Mouse (Mus musculus) erythroid progenitor cell, adult 5-6 weeks (primary cell): ENCODE data around the gene Fabp2. TPM values are rescaled to one million over a fixed set of nuclear protein-coding genes. Genes with fewer than 3 reads are reported as not detected.
"Not testable (repeated sequence)": the region's sequence is repeated elsewhere in the genome, so short reads cannot be mapped to it uniquely, and the experiment has no call there.

Experiments
- ATAC-seq: replicated peaks from 2 replicates; pipeline ENCODE4 v1.8.0; 2016; ENCODE audit warnings: moderate number of reproducible peaks, mild to moderate bottlenecking, moderate TSS enrichment, inconsistent platforms; ENCODE audit not compliant: poor library complexity, low FRiP score, severe bottlenecking
- total RNA-seq, 2 experiments: library from RNA; stranded (forward) in 1 of 2; stranded (reverse) in 1 of 2; fragments of 150-400 nt in 1 of 2; fragments of 186-747, 209-891 nt in 1 of 2; gene quantifications; 2 replicates each; pipeline versions ENCODE4 v1.2.3 to v1.2.4; 2015 to 2017; ENCODE audit warnings: low replicate concordance in 2 of 2

The Fabp2 gene
- total RNA-seq, 2 experiments from 2014 or later = not detected

DNA sequence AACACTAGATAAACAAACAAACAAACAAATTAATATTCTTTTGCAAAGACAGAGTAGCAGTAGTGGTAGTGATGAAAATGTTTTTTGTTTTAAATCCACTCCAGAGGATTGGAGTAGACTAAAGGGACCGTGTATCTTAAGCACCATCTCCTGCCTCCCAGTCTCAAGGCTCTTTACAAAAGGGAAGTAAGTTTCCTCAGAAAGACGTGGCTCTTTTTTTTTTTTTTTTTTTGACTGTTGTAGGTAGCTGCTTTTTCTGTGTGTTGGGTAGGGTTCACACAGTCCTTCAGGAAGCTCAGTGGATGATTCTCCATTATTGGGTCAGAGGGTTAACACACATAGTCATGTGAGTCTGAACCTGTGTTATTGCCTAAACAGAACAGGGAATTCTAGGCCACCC, 23.8 kb downstream of the Fabp2 start:
- no peak for ATAC-seq

DNA sequence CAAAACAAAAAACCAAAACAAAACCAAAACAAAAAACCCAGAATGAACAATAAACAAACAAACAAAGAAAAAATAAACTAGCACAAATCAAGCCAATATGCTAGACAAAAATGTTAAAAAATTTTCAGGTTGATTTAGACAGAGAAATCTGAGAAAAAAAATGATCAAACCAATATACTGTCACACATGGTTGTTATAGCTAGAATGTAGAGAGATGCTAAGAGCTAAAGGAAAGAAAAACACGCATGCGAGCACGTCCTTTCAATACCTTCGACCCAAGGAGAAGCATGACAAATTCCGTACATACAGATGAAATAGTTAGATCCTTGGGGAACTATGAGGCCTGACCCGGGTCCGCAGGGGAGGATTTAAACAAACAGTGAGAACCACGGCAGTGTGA, 24.4 kb downstream of the Fabp2 start, which contains the start of gene Gm10959:
Gene Gm10959, minus strand, starts transcription at position 101 of the 400 bp plus-strand sequence.
- ATAC-seq = no peak

DNA sequence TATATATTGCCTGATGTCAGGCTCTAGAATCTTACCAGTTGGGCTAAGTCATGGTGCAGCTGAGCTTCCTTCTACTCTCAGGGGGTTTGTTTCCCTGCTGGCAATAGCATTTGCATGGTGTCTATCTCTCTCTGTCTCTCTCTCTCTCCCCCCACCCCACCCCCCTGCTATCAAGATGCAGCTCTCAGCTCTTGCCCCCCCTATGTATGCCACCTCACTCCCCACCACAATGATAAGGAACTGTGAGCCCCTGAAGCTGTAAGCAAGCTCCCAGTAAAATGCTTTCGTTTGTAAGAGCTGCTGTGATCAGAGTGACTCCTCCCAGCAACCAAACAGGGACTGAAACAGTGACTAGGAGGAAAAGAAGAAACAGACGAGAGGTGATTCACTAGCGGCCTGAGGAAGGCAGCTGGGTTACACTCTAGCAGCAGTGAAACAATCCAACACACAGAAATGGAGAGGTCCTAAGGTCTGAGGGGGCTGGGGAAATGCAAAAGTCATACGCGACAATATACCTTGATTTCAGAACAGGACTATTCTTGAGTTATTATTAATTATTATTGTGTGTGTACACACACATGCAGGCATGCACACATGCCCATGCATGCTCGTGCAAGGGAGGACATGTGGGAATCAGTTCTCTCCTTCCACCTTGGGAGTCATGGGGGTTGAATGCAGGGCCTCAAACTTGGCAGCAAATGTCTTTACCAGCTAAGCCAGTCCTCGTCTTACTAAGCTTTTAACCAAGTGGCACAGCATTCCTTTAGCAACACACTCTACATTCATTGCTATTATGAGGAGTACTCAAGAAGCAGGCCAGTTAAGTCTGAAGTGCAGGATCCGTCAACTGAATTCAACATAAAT, 25.9 kb downstream of the Fabp2 start:
- no peak for ATAC-seq

DNA sequence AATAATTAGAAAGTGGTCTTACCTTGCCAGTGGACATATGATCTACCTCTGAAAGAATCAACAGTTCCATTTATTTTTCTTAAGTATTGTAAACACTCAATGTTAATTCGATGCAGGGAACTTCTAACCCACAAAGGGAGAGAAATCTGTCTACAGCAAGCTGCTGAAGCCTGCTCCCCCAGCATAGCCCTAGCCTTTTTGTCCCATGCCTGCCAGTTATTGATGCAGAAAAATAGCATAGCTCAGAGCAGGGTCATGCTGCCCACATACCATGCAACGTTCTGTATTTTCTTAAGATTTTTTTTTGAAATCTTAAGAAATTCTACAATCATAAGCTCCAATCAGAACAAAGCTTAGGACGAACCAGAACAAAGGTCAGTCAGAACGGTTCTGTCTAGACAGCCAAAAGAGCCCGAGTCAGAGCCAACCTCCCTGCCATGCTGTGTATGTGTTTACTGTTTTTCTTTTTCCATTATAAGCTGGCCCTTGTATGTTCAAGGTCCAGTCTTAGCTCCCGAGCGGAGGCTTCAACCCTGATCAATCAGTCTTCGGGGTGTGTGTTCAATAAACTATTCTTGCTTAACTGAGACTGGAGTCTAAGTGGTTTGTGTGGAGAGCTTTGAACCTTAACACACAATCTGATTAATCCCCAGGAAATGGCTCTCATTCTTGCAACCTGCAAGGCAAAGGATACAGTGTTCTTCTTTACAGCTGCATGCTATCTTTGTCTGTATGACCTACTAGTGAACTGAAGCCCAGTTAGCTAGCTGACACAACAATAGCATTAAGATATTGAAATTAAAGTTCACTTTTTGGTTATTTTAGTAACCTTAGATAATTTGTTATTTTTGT, 27.0 kb downstream of the Fabp2 start:
- ATAC-seq = no peak

DNA sequence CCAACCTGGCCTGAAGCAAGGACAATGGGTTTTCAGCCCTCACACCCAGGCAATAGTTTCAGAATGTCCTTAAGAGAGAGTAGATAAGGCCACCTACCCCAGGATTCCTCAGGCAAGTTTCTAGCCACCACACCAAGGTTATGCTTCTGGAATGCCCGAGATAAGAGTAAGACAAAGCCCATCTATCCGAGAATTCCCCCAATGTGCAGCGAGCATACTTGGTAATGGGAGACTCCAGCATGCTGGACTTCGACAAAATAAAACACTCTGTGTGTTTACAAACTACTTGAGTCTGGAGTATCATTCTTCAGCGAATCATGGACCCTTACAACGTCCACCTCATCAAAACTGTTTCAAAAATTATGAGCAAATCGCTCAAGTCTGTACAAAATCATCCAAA, 28.3 kb downstream of the Fabp2 start:
- no peak for ATAC-seq

DNA sequence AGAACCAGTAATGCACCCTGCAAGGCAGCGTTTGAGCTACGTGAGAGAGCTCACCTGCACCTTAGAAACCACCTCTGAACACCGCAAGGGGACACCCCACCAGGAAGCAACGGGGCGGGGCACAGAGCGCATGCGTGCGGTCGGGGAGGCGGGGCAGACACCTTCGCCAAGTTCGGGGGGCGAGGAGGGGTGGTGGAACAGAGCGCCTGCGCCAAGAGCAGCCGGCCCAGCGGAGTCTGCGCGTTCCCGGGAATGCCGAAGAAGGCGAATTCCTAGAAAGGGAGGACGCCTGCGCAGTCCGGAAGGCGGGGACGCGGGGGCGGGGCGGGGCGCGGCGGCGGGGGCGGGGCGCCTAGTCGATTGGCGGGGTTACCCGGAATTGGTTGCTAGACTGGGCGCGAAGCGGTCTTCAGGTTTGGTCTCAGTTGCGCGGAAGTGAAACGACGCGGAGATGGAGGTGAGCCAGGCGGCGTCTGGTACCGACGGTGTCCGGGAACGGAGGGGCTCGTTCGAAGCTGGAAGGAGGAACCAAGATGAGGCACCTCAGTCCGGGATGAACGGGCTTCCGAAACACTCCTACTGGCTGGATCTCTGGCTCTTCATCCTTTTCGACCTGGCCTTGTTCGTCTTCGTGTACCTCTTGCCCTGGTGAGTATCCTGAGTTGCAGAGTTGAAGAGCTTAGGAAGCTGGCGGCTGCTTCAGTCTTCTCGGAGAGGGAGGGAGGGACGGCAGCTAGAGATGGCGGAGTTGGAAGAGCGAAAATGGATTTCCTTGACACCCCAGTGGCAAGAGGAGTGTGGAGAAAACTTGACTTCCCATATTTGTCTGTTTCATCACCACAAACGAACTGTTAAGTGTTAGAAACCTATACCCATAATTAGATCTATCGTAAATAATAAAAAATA, 29.4 kb downstream of the Fabp2 start, which contains the start of gene 1810037I17Rik:
Gene 1810037I17Rik, plus strand, starts transcription at position 195 of the 906 bp plus-strand sequence.
- ATAC-seq = peak; percentile 90

DNA sequence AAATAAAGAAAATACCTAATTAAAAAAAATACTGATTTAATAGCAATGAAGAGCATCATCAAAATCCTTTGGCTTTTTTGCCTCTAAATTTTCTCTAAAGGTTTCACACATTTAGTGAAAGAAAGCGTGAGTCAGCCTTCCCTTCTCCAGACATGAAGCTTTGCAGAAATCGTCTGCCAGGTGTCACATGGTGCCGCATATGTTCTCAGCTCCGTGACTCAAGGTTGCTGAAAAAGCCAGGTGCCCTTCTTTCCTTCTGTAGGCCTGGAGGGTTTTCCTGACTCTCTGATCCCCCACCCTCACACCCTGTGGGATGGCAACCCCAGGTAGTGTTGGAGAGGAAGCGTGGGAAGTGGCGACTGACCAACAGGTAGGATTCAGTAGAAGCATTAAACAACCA, 34.9 kb downstream of the Fabp2 start:
- ATAC-seq = no peak

DNA sequence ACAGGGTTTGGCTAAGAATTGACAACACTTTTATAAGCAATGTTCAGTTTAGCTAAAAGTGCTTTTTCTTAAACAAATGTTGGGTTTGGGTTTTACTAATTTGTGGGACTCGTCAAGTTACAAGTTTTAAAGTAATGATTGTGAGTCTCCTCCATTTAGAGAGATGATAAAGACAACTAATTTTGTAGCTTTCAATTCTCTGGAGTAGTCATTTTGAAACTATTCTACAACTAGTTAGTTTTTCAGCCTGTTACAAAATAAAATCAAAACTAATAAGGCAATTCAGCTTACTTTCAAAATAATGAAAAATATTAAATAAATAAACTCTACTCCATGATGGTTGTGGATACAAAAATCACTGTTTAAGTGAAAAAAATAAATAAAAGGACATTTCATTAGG, 37.6 kb downstream of the Fabp2 start:
- no peak for ATAC-seq

DNA sequence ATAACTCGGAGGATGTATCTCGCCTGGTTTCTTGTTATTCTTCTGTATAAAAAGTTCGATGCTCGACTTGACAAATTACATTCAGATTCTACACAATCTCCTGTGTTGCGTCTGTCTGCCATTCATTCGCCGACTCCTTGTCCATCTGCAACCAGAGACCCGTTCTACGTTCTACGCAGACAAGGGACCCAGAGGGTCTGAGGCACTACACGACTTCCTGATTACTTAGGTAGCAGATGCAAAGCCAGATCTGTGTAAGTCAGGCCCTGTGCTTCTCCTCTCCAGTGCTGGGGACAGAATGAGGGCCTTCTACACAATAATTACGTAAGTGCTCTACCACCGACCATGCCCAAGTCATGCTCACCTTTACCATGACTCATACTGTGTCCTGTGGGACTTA, 42.3 kb downstream of the Fabp2 start:
- ATAC-seq = not testable (repeated sequence)

DNA sequence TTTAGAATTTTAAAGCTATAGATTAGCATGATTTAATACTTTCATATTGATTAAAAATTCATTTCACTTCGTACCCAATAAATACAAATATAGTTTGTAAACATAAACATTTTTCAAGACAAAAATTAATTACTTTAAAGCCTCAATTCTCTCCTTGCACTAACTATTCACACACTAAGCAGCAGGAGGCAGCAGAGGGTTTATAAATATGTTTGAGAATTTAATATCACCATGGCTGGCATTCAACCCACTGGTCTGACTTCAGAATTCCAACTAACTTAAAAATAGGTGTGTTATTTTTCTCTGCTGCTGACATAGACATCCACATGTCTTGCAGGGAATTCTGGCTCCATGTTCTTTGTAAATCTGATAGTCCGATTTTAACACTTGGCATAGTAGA, 44.3 kb downstream of the Fabp2 start:
- no peak for ATAC-seq

DNA sequence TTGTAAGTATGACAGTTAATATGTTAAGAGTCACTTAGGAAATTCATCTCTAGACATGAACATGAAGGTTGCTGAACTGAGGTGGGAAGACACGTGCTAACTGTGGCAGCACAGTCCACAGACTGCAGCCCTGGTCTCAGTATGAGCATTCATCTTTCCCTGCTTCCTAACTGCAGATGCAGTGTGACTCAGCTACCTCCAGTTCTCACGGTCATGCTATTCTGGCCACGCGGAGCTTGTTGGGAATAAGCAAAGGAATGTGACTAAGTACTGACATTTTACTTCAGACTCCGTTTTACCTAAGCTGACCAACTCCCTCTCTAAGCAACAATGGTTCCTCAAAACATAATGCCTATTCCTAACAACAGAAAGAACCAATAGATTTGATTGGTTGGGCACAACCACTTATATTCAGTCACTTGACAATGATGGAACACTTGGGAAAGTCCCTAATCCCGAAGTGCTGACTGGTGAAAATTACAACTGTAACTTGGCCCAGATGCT, 48.6 kb downstream of the Fabp2 start:
- no peak for ATAC-seq

Other genes with a start within 250 kb of the Fabp2 start
- 0.36 and 1.3 TPM in 2 replicates for gene Pde5a, start 166.1 kb upstream of the Fabp2 start, total RNA-seq (2015; ENCODE audit: low replicate concordance)
- 0.39 TPM in 1 of 2 replicates, not detected in the other for gene Pde5a, start 166.1 kb upstream of the Fabp2 start, total RNA-seq (2017; ENCODE audit: low replicate concordance)
- not detected in 2 replicates for gene Gm10959, start 24.3 kb downstream of the Fabp2 start, total RNA-seq (2015; ENCODE audit: low replicate concordance)
- gene Gm10959, start 24.3 kb downstream of the Fabp2 start, total RNA-seq (2017; ENCODE audit: low replicate concordance) = not detected in 2 replicates
- gene 1810037I17Rik, start 29.1 kb downstream of the Fabp2 start, total RNA-seq (2015; ENCODE audit: low replicate concordance) = 69.2 and 79.6 TPM in 2 replicates
- gene 1810037I17Rik, start 29.1 kb downstream of the Fabp2 start, total RNA-seq (2017; ENCODE audit: low replicate concordance) = 27.6 and 34.5 TPM in 2 replicates
- gene Usp53, start 89.4 kb downstream of the Fabp2 start, total RNA-seq (2015; ENCODE audit: low replicate concordance) = 0.72 and 0.84 TPM in 2 replicates
- 0.76 and 1.4 TPM in 2 replicates for gene Usp53, start 89.4 kb downstream of the Fabp2 start, total RNA-seq (2017; ENCODE audit: low replicate concordance)
- gene Myoz2, start 139.9 kb downstream of the Fabp2 start, total RNA-seq (2015; ENCODE audit: low replicate concordance) = not detected in 2 replicates
- not detected in 2 replicates for gene Myoz2, start 139.9 kb downstream of the Fabp2 start, total RNA-seq (2017; ENCODE audit: low replicate concordance)